Mouse (Mus musculus) liver, embryonic 14.5 days (tissue): ENCODE data around the gene Bri3bp.

Source experiments
- CTCF ChIP-seq: IDR thresholded peaks from 2 replicates; pipeline ENCODE4 v1.5.1; 2016; ENCODE audit warnings: antibody characterized with exemption, low read depth, control low read depth
- EP300 ChIP-seq: IDR thresholded peaks from 2 replicates; pipeline ENCODE4 v1.6.1; 2016; ENCODE audit warnings: antibody characterized with exemption, low read depth

GRCm38 (mm10) chr5:125408842-125409241, 32.5 kb upstream of the Bri3bp start:
- TF ChIP-seq CTCF (no peak), EP300 (no peak; the same call in 1 of the 2 replicates)
